Mouse (Mus musculus) limb, embryonic 13.5 days (tissue): ENCODE data around the gene Tnfsf14. TPM values are rescaled to one million over a fixed set of nuclear protein-coding genes. Genes with fewer than 3 reads are reported as not detected.

ENCODE experiments used
- ATAC-seq: fragments of 200-750 bp; cut with Nextera tagmentation; 2 replicates; pipeline ENCODE4 v1.8.0; 2017; ENCODE audit warnings: low read depth, moderate number of reproducible peaks, moderate TSS enrichment; ENCODE audit not compliant: low FRiP score
- H3K27ac ChIP-seq: fragments of 300-500 bp; sonication (generic); 2 replicates; pipeline ENCODE4 v1.5.1; 2015; ENCODE audit warnings: inconsistent platforms, mild to moderate bottlenecking, moderate library complexity
- H3K27me3 ChIP-seq: fragments of 300-500 bp; sonication (generic); 2 replicates; pipeline ENCODE4 v1.6.1; 2015; ENCODE audit warnings: mild to moderate bottlenecking, inconsistent platforms
- H3K36me3 ChIP-seq: fragments of 300-500 bp; sonication (generic); 2 replicates; pipeline ENCODE4 v1.6.1; 2015; ENCODE audit warnings: inconsistent platforms, mild to moderate bottlenecking, moderate library complexity
- H3K4me1 ChIP-seq: fragments of 300-500 bp; sonication (generic); 2 replicates; pipeline ENCODE4 v1.6.1; 2015; ENCODE audit warnings: inconsistent platforms
- H3K4me2 ChIP-seq: fragments of 300-500 bp; sonication (generic); replicated peaks from 2 replicates; pipeline ENCODE4 v1.6.1; 2015; ENCODE audit warnings: inconsistent platforms, mild to moderate bottlenecking, moderate library complexity
- H3K4me3 ChIP-seq: fragments of 300-500 bp; sonication (generic); 2 replicates; pipeline ENCODE4 v1.5.1; 2015; ENCODE audit warnings: moderate library complexity, mild to moderate bottlenecking, inconsistent platforms
- H3K9ac ChIP-seq: fragments of 300-500 bp; sonication (generic); 2 replicates; pipeline ENCODE4 v1.6.1; 2015; ENCODE audit warnings: mild to moderate bottlenecking, inconsistent platforms
- H3K9me3 ChIP-seq: fragments of 300-500 bp; sonication (generic); 2 replicates; pipeline ENCODE4 v1.6.1; 2016; ENCODE audit warnings: inconsistent platforms
- WGBS: fragments of 180-500 bp; shearing (Covaris S2); methylation state at CpG from one replicate; pipeline ENCODE4 v1.1.7; 2015; 5-methylcytosine and 5-hydroxymethylcytosine counted together
- polyA plus RNA-seq: library from polyadenylated mRNA; unstranded; fragments of >200 nt; fragmentation: Nextera tagmentation; extraction: Ambion mirVana; gene quantifications from 2 replicates; pipeline ENCODE4 v1.2.1, GENCODE M21; 2015

Gene Tnfsf14
- polyA plus RNA-seq, 1 experiment from 2014 or later = 0.20 TPM

DNA sequence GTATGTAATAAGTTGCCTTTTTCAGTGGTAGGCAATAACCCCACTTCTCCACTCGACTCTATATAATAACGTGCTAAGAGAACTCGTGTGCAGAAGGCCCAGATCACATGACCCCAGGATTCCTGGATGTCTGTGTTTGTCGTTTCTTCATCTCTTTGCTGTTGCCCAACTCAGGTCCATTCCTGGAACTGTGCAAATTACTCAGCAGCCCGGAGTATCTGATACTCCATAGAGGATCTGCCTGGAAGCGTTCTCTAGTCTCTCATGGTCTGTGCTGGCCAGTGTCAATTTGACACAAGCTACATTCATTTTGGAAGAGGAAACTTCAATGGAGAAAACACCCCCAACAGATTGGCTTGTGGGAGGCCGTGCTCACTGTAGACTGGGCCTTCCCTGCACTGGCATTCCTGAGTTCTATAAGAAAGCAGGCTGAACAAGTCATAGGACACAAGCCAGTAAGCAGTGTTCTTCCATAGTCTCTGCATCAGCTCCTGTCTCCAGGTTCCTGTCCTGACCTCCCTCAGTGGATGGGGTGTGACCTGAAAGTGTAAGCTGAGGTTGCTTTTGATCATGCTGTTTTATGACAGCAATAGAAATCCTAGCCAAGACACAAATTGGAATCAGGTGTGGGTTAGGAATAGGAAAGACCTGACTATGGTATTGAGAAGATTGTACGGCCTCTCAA lies 1.5 kb upstream of the Tnfsf14 start:
- H3K9me3 ChIP-seq = no peaks in the 10 kb centered on the region
- no peaks in the 10 kb centered on the region for H3K4me1 ChIP-seq
- no peak overlapping the region for H3K4me2 ChIP-seq
- H3K9ac ChIP-seq = no peak overlapping the region
- H3K27ac ChIP-seq = no peak overlapping the region
- 68% methylated on average over 8 of the region's 8 CpGs for WGBS
- no peaks in the 10 kb centered on the region for H3K36me3 ChIP-seq
- no peak overlapping the region for H3K4me3 ChIP-seq
- no peaks in the 10 kb centered on the region; the same call in 1 of the 2 replicates for H3K27me3 ChIP-seq
- 0 out of 2 replicates have a peak, but pooled peaks have one; percentile 40 for ATAC-seq

DNA sequence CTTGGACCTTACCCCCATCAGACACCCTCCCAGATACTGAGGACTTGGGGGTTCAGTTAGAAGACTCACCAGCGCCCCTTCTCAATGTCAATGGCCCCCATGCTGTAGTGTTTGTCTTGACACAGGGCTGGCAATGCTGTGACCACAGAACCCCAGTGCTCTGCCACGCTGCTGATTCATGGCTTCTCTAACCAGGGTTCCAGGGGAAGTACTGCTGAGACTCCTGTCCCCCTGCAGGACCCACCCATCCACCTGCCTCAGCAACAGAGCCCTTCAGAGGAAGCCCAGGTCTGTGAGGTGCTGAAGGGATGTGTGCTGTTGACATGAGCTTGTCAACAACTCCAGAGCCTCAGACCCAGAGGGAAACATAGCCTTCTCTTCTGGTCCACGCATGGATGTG lies 794 bp upstream of the Tnfsf14 start:
- no peak overlapping the region for H3K27ac ChIP-seq
- ATAC-seq = no peak
- H3K9ac ChIP-seq = no peak overlapping the region
- no peaks in the 10 kb centered on the region; the same call in 1 of the 2 replicates for H3K27me3 ChIP-seq
- no peak overlapping the region for H3K4me2 ChIP-seq
- no peak overlapping the region for H3K4me3 ChIP-seq
- H3K9me3 ChIP-seq = no peaks in the 10 kb centered on the region
- 81% methylated on average over 3 of the region's 3 CpGs for WGBS
- H3K36me3 ChIP-seq = no peaks in the 10 kb centered on the region
- no peaks in the 10 kb centered on the region for H3K4me1 ChIP-seq

DNA sequence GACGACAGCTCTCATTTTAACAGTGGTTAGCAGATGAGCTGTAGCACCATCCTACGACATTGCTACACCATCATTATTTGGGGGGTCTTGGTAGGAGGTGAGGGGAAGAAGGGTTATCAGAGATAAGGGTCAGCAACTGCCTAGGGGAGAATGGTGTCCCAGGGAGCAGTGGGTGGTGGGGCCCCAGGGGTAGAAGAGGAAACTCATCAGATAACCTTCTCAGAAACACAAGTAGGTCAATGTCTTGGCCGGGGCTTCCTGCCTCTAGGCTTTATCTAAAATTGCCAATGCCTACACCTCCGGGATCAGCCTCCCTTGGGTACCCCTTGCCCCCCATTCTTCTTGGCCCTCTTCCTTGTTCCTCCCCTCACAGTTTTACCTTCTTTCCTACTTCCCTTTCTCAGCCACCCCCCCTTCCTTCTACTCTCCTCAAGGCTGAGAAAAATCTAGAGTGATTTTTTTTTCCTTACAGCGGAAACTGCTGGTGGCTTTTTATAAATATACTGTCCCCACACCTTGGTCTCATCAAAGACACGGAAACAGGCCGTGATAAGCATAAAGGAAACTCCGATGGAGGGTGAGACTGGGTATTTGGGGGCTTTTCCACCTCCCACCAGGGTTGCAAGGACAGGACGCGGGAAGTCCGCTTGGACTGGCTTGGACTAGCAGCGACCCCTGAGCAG lies 5.3 kb downstream of the Tnfsf14 start:
- Histone ChIP-seq H3K9me3 (no peaks in the 10 kb centered on the region), H3K27ac (no peak overlapping the region), H3K27me3 (no peaks in the 10 kb centered on the region), H3K36me3 (no peaks in the 10 kb centered on the region), H3K9ac (no peak overlapping the region), H3K4me3 (no peak overlapping the region), H3K4me2 (no peak overlapping the region), H3K4me1 (no peaks in the 10 kb centered on the region)
- ATAC-seq = no peak
- 85% methylated on average over 12 of the region's 12 CpGs for WGBS

DNA sequence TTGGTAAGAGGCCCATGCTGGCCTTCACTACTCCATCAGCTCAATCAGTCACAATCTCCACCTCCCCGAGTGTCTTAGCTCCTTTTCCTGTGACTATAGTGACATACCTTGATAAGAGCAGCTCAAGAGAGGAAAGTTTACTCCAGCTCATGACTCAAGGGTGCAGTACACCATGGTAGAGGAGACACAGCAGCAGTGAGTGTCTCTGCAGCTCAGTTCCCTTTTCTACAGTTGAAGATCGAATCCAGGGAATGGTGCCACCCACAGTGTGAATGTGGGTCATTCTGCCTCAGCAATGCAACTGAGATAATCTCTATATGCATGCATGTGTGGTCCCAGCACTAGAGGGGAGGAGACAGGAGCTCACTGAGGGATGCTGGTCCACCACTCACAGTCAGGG lies 8.3 kb downstream of the Tnfsf14 start:
- Histone ChIP-seq H3K4me3 (no peak overlapping the region), H3K36me3 (no peaks in the 10 kb centered on the region), H3K9ac (no peak overlapping the region), H3K9me3 (no peaks in the 10 kb centered on the region), H3K4me2 (no peak overlapping the region), H3K4me1 (no peaks in the 10 kb centered on the region), H3K27me3 (no peaks in the 10 kb centered on the region), H3K27ac (no peak overlapping the region)
- WGBS = 78% methylated on average over 2 of the region's 2 CpGs
- ATAC-seq = no peak

DNA sequence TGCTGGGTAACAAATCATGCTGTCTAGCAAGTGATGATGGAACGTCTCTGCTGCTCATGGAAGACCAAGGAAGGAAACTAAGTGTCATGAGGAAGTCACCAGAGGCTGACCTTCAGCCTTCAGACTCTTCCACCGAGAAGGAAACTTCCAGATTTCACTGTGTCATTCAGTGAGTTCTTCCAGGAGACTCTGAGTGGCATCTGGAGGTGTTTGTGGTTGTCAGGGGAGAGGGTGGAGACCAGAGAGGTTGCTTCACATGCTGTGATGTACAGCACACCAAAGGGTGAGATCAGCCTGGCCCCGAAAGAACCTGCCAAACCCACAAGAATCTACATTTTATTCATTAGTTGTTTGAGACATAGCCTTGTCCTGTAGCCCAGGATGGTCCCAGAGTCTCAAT lies 11.1 kb downstream of the Tnfsf14 start:
- H3K36me3 ChIP-seq = no peaks in the 10 kb centered on the region
- no peaks in the 10 kb centered on the region for H3K27me3 ChIP-seq
- 73% methylated on average over 3 of the region's 3 CpGs for WGBS

DNA sequence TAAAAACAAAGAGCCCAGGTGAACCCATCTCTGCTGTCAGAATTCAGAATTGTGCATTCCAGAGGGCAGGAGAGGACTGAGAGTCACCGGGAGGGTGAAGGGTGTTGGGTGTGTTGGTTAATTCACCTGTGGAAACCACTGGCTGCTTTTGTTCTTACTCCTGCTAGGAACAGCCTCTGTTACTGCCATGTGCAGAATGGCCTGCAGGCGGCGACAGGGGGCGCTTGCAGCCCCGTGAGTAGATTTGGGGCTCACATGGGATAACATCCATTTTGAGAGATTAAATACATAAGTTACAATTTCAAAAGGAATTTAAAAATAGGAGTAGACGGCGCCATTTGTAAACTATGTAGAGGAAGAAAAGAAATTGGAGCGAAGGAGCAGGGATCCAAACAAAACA lies 13.6 kb downstream of the Tnfsf14 start:
- ATAC-seq = no peak
- 37% methylated on average over 8 of the region's 8 CpGs for whole genome bisulfite sequencing
- no peaks in the 10 kb centered on the region for H3K9me3 ChIP-seq

More for the DNA sequence above, 11.1 kb downstream of the Tnfsf14 start:
- no peak overlapping the region for H3K27ac ChIP-seq
- no peaks in the 10 kb centered on the region for H3K9me3 ChIP-seq
- no peaks in the 10 kb centered on the region for H3K4me1 ChIP-seq
- ATAC-seq = no peak
- H3K9ac ChIP-seq = no peak overlapping the region
- H3K4me3 ChIP-seq = no peak overlapping the region
- H3K4me2 ChIP-seq = no peak overlapping the region

DNA sequence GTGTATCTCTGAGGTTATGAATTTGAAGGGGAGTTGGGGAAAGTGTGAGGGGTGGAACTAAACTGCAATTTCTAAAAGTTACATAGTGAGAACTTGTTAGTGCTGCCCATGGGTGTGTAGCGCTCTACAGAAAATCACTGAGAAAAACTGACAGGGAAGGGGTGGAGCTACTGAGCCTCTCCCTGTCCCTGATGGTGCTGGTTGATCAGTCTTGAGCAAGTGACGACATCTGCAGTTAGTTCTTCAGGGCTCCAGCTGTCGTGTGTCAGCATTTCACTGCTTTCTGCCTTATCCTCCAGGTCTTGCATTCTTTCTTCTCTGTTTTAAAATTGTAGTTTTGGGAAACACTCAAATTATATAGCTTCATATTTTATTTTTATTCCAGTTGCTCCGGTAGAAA lies 20.6 kb downstream of the Tnfsf14 start:
- no peak for ATAC-seq
- no peak overlapping the region for H3K4me3 ChIP-seq

More for the DNA sequence above, 13.6 kb downstream of the Tnfsf14 start:
- no peak overlapping the region for H3K27ac ChIP-seq
- no peaks in the 10 kb centered on the region for H3K36me3 ChIP-seq
- H3K4me1 ChIP-seq = no peaks in the 10 kb centered on the region
- no peak overlapping the region for H3K9ac ChIP-seq
- H3K27me3 ChIP-seq = 0 out of 2 replicates have a peak, but pooled peaks cover 3% of the 10 kb centered on the region
- H3K4me3 ChIP-seq = no peak overlapping the region
- H3K4me2 ChIP-seq = no peak overlapping the region

DNA sequence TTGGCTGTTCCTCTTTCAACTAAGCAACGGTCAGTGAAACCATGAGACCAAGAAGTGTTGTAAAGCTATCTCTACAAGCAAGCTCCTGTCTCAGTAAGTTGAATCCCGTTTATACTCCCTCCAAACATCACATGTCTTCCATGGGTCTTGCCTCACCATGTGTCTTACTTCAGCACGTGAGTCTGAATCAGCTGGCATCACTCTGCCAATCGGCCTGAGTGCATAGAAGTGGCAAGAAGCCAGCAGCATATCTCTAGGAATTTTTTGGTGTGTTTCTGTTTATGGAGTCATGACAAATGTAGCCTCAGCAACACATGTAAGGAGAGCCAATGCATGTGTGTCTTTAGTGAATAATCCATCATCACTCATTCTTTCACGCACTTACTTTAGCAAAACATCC lies 21.6 kb downstream of the Tnfsf14 start:
- Histone ChIP-seq H3K27me3 (0 out of 2 replicates have a peak, but pooled peaks cover 3% of the 10 kb centered on the region), H3K9me3 (no peaks in the 10 kb centered on the region), H3K36me3 (no peaks in the 10 kb centered on the region), H3K27ac (no peak overlapping the region), H3K9ac (no peak overlapping the region), H3K4me3 (no peak overlapping the region), H3K4me1 (no peaks in the 10 kb centered on the region), H3K4me2 (no peak overlapping the region)
- ATAC-seq = no peak
- 75% methylated on average over 5 of the region's 5 CpGs for WGBS

More for the DNA sequence above, 20.6 kb downstream of the Tnfsf14 start:
- H3K4me1 ChIP-seq = no peaks in the 10 kb centered on the region
- no peaks in the 10 kb centered on the region for H3K9me3 ChIP-seq
- no peak overlapping the region for H3K4me2 ChIP-seq
- no peak overlapping the region for H3K27ac ChIP-seq
- H3K36me3 ChIP-seq = no peaks in the 10 kb centered on the region
- WGBS = 61% methylated on average over 4 of the region's 4 CpGs
- H3K27me3 ChIP-seq = 0 out of 2 replicates have a peak, but pooled peaks cover 3% of the 10 kb centered on the region
- H3K9ac ChIP-seq = no peak overlapping the region

DNA sequence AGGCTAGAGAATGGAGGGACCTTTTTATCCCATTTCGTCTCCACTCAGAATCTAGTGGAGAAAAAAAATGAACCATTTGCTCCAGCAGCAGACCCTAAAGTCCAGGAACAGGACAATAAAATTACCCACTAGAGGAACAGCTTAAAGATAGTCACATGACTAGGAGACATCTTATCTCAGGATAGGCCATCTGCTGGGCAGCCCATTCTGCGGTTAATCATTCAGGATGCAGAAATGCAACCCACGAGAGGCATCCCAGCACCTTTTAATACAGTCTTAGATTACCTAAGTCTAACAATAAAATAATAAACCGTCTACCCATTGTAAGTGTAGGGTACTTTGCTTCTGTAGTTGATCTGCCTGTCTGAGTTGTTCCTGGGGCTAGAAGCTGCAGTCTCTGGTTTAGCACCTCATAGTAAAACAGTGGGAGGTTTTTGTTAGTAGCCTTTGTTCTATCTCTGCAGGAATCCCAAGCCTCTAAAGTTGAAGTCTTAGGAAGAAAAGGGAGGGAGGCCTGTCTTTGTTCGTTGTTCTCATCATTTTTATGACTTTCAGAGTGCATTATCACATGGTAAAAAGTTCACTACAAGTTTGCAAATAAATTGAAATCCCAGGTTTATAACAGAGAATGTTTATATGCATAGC lies 23.2 kb downstream of the Tnfsf14 start:
- no peaks in the 10 kb centered on the region for H3K4me1 ChIP-seq
- no peaks in the 10 kb centered on the region for H3K9me3 ChIP-seq
- no peaks in the 10 kb centered on the region for H3K36me3 ChIP-seq
- no peak overlapping the region for H3K4me2 ChIP-seq
- H3K9ac ChIP-seq = no peak overlapping the region
- 43% methylated on average over 5 of the region's 5 CpGs for WGBS
- H3K27ac ChIP-seq = no peak overlapping the region
- no peak overlapping the region for H3K4me3 ChIP-seq
- H3K27me3 ChIP-seq = 0 out of 2 replicates have a peak, but pooled peaks cover 3% of the 10 kb centered on the region
- ATAC-seq = no peak

DNA sequence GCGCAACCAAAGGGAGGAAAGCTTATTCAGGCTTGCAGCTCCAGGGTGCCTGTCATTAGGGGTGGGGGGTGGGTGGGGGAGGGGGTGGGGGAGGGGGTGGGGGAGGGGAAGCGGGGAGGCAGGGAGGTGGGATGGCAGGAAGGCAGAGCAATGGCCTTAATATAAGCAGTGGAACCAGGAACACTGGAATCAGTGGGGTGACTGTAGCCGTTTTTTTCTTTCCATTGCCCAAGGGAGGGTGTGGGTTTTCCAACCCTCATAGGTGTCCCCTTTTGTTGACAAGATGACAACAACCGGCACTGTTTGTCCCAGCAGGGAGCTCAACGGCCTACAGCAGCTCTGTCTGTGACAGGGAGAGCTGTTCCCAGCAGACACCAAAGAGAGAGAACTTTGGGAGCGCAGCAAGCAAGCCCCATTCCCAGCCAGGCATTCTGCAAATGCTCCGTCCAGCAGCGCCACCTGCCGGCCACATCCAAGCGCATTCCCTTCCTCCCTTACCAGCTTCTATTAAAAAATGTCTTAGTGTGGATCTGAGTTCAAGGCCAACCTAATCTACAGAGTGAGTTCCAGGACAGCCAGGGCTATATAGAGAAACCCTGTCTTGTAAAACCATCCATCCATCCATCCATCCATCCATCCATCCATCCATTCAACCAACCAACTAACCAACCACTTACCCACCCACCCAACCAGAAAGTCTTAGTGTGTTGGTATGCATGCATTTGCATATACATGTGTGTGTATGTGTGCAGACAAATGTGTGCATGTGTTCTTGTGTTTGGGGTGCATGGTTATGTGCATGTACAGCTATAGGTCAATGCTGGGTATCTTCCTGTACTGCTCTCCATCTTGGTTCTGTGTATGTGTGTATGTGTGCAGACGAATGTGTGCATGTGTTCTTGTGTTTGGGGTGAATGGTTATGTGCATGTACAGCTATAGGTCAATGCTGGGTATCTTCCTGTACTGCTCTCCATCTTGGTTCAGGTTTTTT lies 26.9 kb downstream of the Tnfsf14 start:
- no peak overlapping the region for H3K9ac ChIP-seq
- H3K27ac ChIP-seq = no peak overlapping the region
- WGBS = 13% methylated on average over 10 of the region's 11 CpGs
- H3K27me3 ChIP-seq = 0 out of 2 replicates have a peak, but pooled peaks cover 3% of the 10 kb centered on the region
- H3K36me3 ChIP-seq = no peaks in the 10 kb centered on the region
- peak; percentile 68 for ATAC-seq
- H3K4me3 ChIP-seq = no peak overlapping the region
- no peaks in the 10 kb centered on the region for H3K9me3 ChIP-seq
- H3K4me2 ChIP-seq = no peak overlapping the region
- H3K4me1 ChIP-seq = no peaks in the 10 kb centered on the region

DNA sequence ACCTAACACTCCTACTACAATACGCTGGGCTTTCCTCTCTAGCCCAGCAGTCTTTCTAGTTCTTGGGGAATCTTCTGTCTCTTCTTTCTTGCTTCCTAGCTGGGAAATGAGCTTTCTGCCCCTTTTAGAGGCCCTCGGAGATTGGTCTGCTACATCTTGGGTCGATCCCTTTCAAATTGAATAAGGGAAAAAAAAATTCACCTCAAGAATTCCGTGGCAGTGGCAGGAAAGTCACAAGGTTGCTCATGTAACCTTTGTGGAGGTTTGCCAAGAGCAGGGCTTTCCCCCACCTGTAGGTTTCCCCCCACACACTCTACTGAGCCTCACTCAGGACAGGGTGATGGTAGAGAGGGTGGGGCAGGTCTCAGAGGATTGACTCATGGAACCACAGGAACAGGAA lies 40.2 kb downstream of the Tnfsf14 start:
- H3K4me1 ChIP-seq = peaks cover 7% of the 10 kb centered on the region
- no peak for ATAC-seq
- WGBS = 81% methylated on average over 4 of the region's 4 CpGs
- no peak overlapping the region for H3K4me2 ChIP-seq
- no peaks in the 10 kb centered on the region for H3K9me3 ChIP-seq
- H3K36me3 ChIP-seq = no peaks in the 10 kb centered on the region
- H3K9ac ChIP-seq = no peak overlapping the region
- H3K4me3 ChIP-seq = no peak overlapping the region
- H3K27me3 ChIP-seq = peaks cover 29% of the 10 kb centered on the region
- no peak overlapping the region for H3K27ac ChIP-seq
